Mouse (Mus musculus): Measurements from ENCODE around the gene Habp2. TPM values are rescaled to one million over a fixed set of nuclear protein-coding genes. Genes with fewer than 3 reads are reported as not detected.

Habp2 gene
- not detected for total RNA-seq (2021)
- long read RNA-seq, experiment 1, result 0 reads
- long read RNA-seq, experiment 2, result 0 reads

DNA sequence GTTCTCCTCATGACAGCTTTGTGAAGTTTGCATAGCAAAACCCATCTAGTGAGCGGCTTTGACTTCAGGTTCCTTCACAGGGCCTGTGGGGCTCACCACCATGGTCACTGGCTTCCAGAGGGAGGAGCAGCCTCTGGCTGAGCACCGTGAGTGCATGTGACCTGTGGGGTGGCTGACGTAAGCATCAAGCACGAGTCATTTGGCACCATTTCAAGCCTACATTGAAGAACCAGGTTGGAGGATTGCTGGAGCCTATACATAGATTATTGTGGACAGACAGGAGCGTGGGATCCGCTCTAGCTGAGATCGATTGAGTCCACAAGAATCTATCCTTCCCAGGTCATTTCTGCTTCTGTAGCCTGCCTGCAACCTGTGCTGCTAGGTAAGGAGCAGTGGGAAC lies at the start of gene Habp2:
Habp2 (plus strand) TSS at position 272 of the 400 bp plus-strand sequence.
- TF ChIP-seq CTCF (conservative IDR thresholded peaks at IDR 0.05), result no peak
- Histone ChIP-seq H3K4me3 (no peak within 1 kb of the TSS), H3K27ac (no peak within 1 kb of the TSS)
- no peak for DNase-seq (ENCODE audit: low spot score in 2 of 2)

DNA sequence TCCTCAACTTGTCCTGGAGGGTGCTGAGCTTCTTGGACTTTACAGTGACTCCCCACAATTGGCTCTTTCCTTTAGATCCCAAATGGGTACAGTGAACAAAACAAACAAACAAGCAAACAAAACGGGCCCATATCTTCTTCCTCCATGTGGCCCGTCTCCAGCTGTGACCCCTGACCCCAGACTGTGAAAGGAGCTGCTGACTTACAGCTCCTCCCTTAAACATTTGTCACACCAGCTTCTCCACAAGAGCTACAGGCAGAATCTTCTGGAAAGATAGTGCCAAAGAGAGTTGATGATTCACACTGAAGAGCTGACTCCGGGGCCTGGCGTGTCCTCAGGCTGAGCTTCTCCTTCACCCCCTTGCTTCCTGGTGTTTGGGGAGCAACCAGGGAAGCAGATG lies 48.4 kb upstream of the Habp2 start:
- H3K27ac ChIP-seq, result no peak overlapping the region
- no peak for DNase-seq (ENCODE audit: low spot score in 2 of 2)
- TF ChIP-seq CTCF (conservative IDR thresholded peaks at IDR 0.05), result no peak
- H3K4me3 ChIP-seq, result no peak overlapping the region

DNA sequence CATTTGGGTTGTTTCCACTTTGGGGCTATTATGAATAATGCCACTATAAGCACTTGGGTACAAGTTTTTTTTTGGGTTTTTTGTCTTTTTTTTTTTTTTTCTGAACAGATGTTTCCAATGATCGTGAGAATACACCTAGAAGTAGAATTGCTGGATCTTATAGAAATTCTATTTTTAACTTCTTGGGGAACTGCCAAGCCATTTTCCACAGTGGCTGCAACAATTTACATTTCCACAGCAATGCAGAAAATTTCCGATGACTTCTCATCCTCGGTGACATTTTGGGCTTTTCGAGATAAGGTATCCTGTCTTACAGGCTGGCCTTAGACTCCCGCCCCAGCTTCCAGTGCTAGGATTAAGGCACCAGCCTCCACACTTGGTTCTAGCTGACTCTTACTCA lies 41.7 kb upstream of the Habp2 start:
- no peak for DNase-seq (ENCODE audit: low spot score in 2 of 2)
- no peak for TF ChIP-seq CTCF (conservative IDR thresholded peaks at IDR 0.05)
- Histone ChIP-seq H3K27ac (no peak overlapping the region), H3K4me3 (no peak overlapping the region)

DNA sequence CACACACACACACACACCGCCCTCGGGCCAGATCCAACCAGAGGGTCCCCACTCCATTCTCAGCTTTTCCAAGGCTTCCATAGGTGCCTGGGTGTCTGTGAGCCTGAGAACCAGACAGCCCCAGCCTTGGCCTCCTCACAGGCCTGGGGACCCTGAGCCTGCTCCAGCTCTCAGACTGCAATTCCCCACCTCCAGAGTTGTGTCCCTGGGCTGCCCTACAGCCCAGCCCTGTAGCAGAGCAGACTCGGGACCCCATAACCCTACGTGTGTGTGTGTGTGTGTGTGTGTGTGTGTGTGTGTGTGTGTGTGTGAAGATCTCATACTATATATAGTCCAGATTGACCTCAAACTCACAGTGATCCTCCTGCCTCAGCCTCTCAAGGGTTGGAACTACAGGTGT lies 34.1 kb upstream of the Habp2 start:
- H3K27ac ChIP-seq, result no peak overlapping the region
- no peak overlapping the region for H3K4me3 ChIP-seq
- DNase-seq (ENCODE audit: low spot score in 2 of 2), result no peak
- TF ChIP-seq CTCF (conservative IDR thresholded peaks at IDR 0.05), result no peak

DNA sequence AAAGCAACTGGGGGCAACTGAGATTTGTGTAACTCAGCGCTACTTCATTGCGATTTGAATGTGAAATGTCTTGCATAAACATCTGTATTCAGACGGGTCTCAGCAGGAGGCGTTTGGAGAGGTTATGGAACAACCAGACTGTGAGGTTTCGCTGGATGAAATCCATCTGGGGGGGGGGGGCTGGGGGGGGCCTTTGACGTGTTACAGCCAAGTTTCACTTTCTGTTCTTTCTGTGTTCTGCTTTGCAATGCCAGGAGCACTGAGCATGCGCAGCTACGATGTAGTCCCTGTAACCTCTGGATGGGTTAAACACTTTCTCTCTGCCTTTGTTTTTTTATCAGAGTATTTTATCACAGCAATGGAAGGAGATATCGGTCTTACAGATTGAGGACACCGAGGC lies 33.7 kb upstream of the Habp2 start:
- no peak overlapping the region for H3K27ac ChIP-seq
- DNase-seq (ENCODE audit: low spot score in 2 of 2), result no peak
- TF ChIP-seq CTCF (conservative IDR thresholded peaks at IDR 0.05), result no peak

DNA sequence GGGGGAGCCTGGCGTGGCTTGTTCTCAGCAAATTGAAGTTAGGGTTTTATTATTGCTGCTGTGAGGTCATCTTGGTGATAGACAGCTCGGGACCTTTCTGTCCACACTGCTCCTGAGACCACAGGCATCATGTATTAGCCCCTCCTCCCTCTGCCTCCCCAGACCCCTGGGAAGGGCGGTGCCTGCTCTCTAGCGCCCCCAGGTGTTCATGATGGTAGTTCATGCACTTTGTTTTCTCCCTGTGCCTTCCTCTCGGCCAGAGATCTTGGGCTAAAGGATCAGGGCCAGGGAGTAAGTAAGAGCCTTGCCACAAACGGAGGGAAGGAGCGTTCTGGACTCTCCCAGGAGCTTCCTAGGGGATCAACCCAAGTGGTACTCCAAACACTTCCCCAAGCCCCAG lies 32.2 kb upstream of the Habp2 start:
- peak; percentile 60 for TF ChIP-seq CTCF (conservative IDR thresholded peaks at IDR 0.05)
- Histone ChIP-seq H3K4me3 (no peak overlapping the region), H3K27ac (no peak overlapping the region)
- no peak for DNase-seq (ENCODE audit: low spot score in 2 of 2)

More for the DNA sequence above, 33.7 kb upstream of the Habp2 start:
- H3K4me3 ChIP-seq, result no peak overlapping the region

DNA sequence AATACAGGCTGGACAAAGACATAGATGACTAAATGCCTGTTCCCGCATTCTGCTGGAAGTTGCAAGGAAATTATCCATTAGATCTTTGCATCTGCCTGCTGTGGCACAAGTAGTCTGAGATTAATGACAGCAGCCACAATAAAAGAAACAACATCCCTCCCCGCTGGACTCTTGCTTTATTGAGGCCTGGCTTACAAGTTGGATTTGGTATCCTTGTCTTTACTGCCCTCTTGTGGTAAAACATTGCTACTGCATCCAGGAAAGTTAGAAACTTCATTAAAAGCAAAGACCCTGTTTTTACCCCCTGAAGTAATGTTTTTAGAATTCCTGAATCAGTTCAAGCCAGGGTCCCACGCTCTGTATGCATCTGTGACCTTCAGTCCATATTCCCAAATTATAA lies 31.4 kb upstream of the Habp2 start:
- H3K4me3 ChIP-seq, result no peak overlapping the region
- H3K27ac ChIP-seq, result no peak overlapping the region
- DNase-seq (ENCODE audit: low spot score in 2 of 2), result peak in 1 of 2 experiments; percentile 44
- TF ChIP-seq CTCF (conservative IDR thresholded peaks at IDR 0.05), result peak; percentile 99

DNA sequence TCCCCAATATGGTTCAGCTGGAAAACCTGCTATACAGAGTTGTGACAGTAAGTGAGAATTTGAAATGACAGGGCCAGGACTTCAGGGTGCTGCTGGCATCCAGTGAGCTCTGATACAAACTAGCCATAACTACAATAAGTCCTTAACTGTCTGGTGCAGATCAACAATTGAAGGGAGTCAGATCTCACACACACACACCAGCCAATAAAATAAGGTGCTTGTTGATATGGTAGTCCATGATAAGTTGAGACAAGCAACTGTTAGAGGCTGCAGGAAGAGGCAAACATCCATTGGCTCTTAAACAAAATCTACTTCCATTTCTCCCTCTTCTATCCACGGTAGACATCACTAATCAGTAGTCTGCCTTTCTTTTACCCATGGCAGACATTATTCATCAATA lies 30.7 kb upstream of the Habp2 start:
- TF ChIP-seq CTCF (conservative IDR thresholded peaks at IDR 0.05), result no peak
- DNase-seq (ENCODE audit: low spot score in 2 of 2), result no peak
- no peak overlapping the region for H3K4me3 ChIP-seq
- H3K27ac ChIP-seq, result no peak overlapping the region

DNA sequence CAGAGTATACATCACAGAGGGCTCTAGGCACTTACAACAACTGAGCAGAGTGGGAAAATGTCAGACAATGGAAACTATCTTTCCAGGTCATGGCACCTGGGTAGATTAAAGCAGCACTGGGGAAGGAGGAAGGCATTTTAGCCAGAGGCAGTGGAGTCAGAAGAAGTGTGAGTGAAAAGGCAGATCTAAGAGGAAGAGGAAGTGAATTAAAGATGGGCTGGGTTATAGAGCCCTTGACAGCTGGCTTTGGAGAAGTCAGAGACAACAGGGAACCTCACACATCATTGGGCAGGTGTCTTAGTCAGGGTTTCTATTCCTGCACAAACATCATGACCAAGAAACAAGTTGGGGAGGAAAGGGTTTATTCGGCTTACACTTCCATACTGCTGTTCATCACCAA lies 30.2 kb upstream of the Habp2 start:
- DNase-seq (ENCODE audit: low spot score in 2 of 2), result no peak
- H3K27ac ChIP-seq, result no peak overlapping the region
- no peak overlapping the region for H3K4me3 ChIP-seq
- no peak for TF ChIP-seq CTCF (conservative IDR thresholded peaks at IDR 0.05)

DNA sequence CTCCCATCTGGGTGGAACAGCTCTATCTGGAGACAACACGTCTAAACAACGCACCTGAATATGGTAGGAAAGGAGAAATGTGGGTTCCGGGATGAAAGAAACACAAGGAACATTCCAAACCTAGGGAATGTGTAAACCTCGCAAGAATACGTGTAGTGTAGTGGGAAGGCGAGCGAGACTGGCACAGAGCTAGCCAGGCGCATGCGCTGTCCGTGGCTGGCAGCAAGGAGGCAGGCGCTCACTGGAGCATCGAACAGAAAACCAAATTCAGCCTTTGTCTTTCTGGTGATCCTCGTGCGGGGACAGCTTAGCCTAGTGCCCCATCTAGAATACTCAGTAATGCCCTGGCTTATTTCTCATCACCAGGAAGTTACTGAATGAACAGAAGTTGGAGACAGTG lies 23.2 kb upstream of the Habp2 start:
- TF ChIP-seq CTCF (conservative IDR thresholded peaks at IDR 0.05), result 0 out of 2 replicates have a peak, but pooled peaks have one; percentile 16
- Histone ChIP-seq H3K4me3 (no peak overlapping the region), H3K27ac (no peak overlapping the region)
- DNase-seq (ENCODE audit: low spot score in 2 of 2), result no peak

DNA sequence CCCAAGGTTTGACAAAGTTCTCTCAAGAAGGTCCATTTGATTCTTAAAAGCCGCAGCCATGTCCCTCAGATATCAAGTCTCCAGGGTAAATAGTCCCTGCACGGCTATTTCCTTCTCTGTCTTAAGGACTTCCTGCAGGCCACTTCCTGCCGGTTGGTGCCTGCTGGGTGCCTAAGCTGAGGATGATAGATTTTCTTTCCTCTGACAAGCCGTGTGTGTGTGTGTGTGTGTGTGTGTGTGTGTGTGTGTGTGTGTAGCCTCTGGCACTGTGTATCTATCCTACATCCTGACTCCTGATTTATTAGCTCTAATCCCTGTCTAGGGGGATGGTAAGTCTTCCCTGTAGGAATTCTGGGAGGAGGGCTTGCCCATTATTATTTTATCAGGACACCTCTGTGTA lies 22.8 kb upstream of the Habp2 start:
- H3K27ac ChIP-seq, result no peak overlapping the region
- TF ChIP-seq CTCF (conservative IDR thresholded peaks at IDR 0.05), result no peak
- H3K4me3 ChIP-seq, result no peak overlapping the region
- no peak for DNase-seq (ENCODE audit: low spot score in 2 of 2)

DNA sequence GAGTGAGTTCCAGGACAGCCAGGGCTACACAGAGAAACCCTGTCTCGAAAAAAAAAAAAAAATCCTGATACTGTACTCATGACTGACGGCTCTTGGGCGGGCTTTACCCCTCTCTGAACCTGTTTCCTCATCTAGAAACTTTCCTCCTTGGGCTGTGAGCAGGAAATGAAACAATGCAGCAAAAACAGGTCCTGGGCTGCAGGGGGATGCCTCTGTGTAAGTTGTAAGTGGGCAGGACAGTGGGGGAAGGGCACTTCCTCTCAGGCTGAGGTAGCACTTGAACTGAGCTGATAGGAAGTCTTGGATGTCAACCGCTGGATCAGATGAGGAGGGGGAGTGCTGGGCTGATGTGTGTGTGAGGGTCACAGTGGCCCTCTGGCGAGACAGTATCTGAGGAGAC lies 21.8 kb upstream of the Habp2 start:
- no peak for TF ChIP-seq CTCF (conservative IDR thresholded peaks at IDR 0.05)
- no peak for DNase-seq (ENCODE audit: low spot score in 2 of 2)
- Histone ChIP-seq H3K27ac (no peak overlapping the region), H3K4me3 (no peak overlapping the region)

DNA sequence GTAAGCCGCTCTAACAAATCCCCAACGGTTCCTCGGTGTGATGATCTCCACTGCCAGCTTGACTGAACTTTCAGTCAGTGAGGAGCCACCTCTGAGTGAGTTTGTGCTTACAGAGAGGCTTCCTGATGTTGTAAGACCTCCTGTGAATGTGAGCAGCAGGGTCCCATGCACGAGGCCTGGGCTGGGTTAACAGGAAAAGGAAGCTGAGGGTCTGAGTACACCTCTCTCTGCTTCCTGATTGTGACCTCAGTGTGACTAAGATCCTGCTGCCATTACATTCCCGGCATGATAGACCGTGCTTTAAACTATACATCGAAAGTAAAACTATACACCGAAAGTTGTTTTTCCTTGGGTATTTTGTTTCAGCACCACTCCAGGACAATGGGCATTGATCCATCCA lies 14.9 kb upstream of the Habp2 start:
- Histone ChIP-seq H3K27ac (no peak overlapping the region), H3K4me3 (no peak overlapping the region)
- no peak for DNase-seq (ENCODE audit: low spot score in 2 of 2)
- no peak for TF ChIP-seq CTCF (conservative IDR thresholded peaks at IDR 0.05)

DNA sequence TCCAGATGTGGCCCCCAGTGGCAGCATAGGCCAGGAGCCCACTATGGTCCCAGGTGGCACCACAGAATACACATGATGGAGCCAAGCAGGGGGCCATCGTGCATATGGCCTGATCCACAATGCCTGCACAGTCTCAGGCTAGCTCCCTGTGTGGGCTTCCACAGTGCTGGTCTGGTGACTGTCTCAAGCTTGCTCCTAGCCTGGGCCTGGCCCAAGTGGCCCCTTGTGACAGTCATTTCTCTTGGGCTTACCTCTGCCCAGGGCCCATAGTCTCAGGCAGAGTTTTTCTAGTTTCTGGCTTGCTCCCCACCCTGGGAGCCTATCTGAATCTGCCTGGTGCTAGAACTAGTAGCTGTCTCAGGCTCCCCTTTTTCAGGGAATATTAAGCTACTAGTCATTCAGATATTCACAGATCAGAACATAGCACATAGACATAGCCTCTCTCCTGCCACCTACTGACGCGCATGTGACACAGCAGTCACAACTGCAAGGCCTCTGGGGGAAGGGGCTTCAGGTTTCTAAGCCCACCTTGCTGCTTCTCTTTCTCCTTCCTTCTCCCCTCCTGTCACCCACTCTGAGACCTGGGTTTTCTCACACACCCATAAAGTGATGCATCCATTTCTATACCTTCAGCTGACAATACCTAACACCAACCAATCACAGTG lies 9.7 kb upstream of the Habp2 start:
- DNase-seq (ENCODE audit: low spot score in 2 of 2), result no peak
- H3K27ac ChIP-seq, result no peak overlapping the region
- TF ChIP-seq CTCF (conservative IDR thresholded peaks at IDR 0.05), result peak; percentile 70
- H3K4me3 ChIP-seq, result no peak overlapping the region
